Mouse (Mus musculus): Measurements from ENCODE around the gene Stxbp1.

Stxbp1 gene

GRCm38 (mm10) chr2:32788581-32788980 is 58.5 kb downstream of the Stxbp1 start:
- DNase-seq (ENCODE audit: low spot score): no peak

GRCm38 (mm10) chr2:32787176-32787575 is 59.9 kb downstream of the Stxbp1 start:
- peak; percentile 23 for DNase-seq (ENCODE audit: low spot score)

DNA sequence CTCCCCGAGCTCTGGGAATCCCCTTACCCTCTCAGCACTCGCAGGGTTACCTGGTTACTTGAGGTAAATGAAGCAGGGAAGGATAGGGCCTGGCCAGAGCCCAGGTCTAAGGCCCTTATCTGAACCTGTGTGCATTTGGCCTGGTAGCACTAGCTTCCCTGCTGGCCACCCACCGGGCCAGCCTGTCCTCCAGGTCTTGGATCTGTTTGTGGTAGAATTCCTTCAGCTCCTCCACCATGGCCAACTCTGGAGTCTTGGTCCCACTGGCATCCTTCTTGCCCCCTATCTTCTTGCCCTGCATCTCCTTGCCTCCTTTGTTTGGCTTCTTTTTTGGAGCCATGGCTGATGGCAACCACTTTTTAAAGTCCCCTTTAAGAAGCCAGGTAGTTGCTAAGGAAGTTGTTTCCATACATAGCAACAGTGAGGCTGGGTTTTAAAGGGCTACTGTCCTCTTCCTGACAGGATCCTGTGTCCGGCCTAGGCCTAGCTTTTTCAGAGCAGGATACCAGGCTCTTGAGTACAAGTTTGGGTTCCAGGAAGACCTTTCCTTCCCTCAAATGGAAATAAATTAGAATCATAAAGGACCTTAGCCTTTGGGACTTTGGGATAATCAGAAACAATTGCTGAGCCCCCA is 62.9 kb downstream of the Stxbp1 start, which contains the start of gene Cfap157:
TSS of gene Cfap157 (minus strand) at position 381 of the 634 bp plus-strand sequence.
- DNase-seq (ENCODE audit: low spot score): peak; percentile 39

DNA sequence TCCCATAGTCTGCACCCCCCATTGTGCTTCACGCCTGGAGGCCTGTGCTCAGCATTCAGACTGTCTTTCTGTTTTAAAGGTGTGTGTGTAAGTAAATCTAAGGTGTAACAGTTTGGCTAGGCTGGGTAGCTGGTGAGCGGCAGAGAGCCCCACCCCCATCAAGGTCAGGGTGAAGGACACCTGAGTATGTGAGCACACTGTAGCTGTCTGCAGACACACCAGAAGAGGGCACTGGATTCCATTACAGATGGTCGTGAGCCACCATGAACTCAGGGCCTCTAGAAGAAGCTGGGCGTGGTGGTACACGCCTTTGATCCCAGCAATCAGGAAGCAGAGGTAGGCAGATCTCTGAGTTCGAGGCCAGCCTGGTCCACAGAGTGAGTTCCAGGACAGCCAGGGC is 65.3 kb downstream of the Stxbp1 start:
- DNase-seq (ENCODE audit: low spot score): no peak

DNA sequence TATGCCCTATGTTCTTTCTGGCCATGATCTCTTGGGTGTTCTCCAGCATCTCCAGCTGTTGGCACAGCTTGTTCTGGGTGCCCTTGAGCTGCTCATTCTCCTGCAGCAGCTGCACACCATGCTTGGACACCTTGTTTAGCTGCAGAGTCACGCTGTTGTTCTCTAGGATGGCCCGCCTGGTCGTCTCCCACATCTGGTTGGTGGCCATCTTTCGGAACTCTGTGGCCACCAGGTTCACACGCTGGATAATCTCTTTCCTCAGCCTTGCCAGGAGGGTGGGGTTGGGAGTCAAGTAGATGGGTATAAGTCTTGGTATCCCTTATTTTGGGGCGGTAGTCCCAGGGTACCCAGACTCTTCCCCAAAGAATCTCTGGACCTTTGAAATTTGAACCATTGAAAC is 67.3 kb downstream of the Stxbp1 start:
- no peak for DNase-seq (ENCODE audit: low spot score)

DNA sequence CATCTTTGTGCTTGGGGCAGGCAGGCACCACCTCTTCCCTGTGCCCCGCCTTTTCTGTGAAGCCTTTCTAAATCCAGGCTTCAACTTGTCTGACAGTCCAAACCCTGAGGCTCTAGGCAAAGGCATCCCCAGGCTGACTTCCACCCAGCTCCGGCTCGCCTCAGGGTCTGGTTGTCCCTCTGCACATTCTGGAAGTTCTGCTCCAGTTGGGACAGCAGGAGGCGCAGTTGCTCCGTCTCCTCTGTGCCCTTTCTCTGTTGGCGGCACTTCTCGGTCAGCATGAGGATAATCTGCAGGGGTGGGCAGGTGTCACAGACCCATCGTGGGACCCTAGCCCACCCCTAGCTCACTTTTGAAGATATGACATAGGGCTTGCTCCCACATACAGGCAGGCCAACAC is 67.9 kb downstream of the Stxbp1 start:
- DNase-seq (ENCODE audit: low spot score): no peak

DNA sequence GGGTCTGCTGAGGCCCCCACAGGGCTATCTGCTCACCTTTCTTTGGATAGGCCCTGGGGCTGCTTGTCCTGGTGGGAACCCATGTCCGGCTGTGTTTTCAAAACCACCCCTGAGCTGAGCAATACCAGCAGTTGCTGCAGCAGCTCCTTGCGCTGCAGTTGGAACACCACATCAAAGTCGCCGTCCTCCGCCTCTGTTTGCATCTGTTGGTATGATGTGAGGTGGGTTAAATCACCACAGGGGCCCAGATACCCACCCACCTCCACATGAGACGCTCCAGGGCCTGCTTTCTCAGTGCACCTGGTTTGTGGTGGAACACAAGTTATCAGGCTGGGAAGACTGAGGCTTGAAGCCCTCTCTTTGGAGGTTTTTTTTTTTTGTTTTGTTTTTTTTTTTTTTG is 69.0 kb downstream of the Stxbp1 start:
- no peak for DNase-seq (ENCODE audit: low spot score)

DNA sequence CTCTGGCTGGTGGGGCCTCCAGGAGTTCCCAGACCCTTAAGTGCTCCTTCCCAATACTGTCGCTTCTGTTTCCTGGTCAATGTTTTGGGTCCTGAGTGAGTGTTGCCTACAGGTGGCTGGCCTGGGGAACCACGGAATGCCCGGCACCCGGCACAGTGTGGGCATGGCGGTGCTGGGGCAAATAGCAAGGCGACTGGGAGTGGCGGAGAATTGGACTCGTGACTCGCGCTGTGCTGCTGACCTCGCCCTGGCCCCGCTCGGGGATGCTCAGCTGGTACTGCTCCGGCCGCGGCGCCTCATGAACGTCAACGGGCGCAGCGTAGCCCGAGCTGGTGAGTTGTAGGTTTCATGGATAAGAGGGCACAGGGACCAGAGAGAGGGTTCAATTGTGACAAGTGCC is 70.9 kb downstream of the Stxbp1 start:
- peak; percentile 76 for DNase-seq (ENCODE audit: low spot score)

GRCm38 (mm10) chr2:32775359-32776074 is 71.5 kb downstream of the Stxbp1 start, which contains the start of the genes Ttc16 and Ptrh1:
TSS of gene Ttc16 (minus strand) at chr2:32775633.
TSS of gene Ptrh1 (plus strand) at chr2:32775786.
- peak; percentile 98 for DNase-seq (ENCODE audit: low spot score)

GRCm38 (mm10) chr2:32772626-32773279 is 74.3 kb downstream of the Stxbp1 start:
- DNase-seq (ENCODE audit: low spot score): no peak

- no peak for DNase-seq (ENCODE audit: low spot score)
Observed at GRCm38 (mm10) chr2:32771886-32772285, 75.2 kb downstream of the Stxbp1 start.

GRCm38 (mm10) chr2:32769327-32770085 is 77.5 kb downstream of the Stxbp1 start:
- no peak for DNase-seq (ENCODE audit: low spot score)

DNA sequence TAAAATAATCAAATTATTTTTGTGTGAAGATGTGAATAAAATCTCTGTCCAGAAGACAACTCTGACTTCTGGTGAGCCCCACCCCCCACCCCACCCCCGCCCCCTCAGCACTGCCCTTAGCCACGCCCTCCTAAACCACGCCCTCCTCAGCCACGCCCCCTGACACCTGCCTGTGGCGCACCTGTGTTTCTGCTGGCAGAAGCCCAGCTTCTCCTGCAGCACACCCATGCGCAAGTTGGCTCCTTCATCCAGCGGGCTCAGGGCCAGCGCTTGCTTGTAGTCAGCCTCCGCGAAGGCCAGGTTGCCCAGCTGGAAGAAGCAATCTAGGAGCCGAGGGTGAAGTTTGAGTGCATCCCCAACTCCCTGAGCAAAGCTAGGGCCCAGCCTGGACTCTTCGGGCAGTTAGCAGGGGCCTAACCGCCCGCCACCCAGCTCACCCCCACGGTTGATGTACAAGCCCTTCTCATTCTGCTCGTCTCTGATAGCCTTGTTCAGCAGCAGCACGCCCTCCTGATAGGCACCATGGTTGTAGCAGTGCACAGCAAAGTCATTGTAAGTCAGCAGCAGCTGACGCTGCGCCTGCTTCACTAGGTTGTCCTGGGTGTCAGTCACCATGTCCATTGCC is 78.3 kb downstream of the Stxbp1 start:
- DNase-seq (ENCODE audit: low spot score): no peak

DNA sequence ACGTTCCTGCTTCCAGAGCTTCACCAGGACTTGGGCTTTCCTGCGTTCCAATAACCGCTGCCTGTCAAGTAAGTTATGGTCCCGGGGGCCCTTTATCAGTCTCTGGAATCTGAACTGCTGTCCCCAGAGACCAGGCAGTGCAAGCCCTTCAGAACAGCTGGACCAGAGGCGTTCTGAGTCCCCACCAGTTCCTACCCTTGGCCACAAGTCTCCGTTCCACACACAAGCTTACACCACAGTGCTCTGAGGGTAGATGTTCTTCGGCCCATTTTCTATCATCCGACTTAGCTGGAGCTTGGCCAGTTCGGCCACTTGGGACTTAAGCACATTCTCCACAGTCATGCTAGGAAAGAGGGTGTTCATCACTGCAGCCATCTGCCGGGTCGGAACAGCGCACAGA is 79.8 kb downstream of the Stxbp1 start:
- DNase-seq (ENCODE audit: low spot score): peak; percentile 59

GRCm38 (mm10) chr2:32763353-32763752 is 83.7 kb downstream of the Stxbp1 start:
- no peak for DNase-seq (ENCODE audit: low spot score)

GRCm38 (mm10) chr2:32761859-32762258 is 85.2 kb downstream of the Stxbp1 start:
- no peak for DNase-seq (ENCODE audit: low spot score)

DNA sequence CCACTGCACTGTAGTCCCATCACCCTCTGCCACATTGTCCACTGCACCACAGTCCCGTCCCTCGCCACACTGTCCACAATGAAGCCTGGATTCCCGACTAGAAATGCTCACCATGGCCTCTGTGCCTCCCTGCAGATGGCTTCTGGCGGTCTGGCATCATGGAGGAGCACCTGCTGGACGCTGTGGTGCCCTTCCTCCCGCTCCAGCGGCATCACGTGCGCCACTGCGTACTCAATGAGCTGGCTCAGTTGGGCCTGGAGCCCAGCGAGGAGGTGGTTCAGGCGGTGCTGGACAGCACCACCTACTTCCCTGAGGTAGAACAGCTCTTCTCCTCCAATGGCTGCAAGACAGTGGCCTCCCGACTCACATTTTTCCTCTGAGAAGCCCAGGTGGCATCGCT is 85.7 kb downstream of the Stxbp1 start:
- DNase-seq (ENCODE audit: low spot score): no peak

- no peak for DNase-seq (ENCODE audit: low spot score)
Observed at GRCm38 (mm10) chr2:32759001-32759400, 88.0 kb downstream of the Stxbp1 start.

DNA sequence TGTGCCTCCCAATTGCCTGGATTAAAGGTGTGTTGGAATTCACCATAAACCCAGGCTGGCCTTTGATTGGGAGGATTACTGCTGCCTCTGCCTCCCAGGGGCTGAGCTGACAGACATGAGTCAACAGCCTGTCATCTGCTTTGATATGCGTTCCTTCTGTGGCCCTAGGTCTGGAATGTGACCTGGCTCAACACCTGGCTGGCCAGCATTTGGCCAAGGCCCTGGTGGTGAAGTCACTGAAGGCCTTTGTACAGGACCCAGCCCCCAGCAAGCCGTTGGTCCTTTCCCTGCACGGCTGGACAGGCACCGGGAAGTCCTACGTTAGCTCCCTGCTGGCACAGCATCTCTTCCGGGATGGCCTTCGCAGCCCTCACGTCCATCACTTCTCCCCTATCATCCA is 88.5 kb downstream of the Stxbp1 start:
- DNase-seq (ENCODE audit: low spot score): no peak

- DNase-seq (ENCODE audit: low spot score): peak; percentile 98
Observed at GRCm38 (mm10) chr2:32757056-32757845, 89.8 kb downstream of the Stxbp1 start, which contains the start of gene Tor2a. TSS of gene Tor2a (plus strand) at chr2:32757234.

- no peak for DNase-seq (ENCODE audit: low spot score)
Observed at GRCm38 (mm10) chr2:32756674-32757055, 90.4 kb downstream of the Stxbp1 start.

Data from MN1 (cell line).